Mouse (Mus musculus) kidney, adult 18-20 months (tissue): Measurements from ENCODE around the gene Dcp1a.

Source experiments
- DNase-seq: peaks from one replicate; pipeline ENCODE4 v3.0.0; 2021

The Dcp1a gene

DNA sequence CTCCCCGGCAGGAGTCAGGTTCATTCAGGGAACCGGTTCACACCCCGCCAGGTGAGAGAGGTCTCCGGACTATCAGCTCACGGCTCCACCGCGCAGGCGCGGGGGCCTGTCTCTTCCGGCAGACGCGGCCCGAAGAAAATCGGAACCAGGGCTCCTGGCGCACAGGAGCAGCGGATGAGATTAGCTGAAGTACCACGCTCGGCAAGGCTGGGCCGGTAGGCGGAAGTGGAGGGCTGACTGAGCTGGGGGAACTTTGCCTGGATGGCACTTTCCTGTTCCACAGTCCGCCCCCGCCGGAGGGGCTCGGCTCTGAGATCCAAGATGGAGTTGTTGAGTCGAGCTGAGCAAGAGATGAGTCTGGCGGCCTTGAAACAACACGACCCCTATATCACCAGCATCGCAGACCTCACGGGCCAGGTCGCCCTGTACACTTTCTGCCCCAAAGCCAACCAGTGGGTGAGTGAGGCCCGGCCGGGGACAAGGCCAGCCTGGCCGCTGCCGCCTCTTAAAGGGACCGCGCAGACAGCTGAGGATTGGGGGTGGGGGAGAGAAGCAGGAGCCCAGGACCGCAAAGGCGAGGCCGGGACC is at the start of gene Dcp1a:
Gene Dcp1a, plus strand, starts transcription at position 175 of the 588 bp plus-strand sequence.
- peak; percentile 95 for DNase-seq

DNA sequence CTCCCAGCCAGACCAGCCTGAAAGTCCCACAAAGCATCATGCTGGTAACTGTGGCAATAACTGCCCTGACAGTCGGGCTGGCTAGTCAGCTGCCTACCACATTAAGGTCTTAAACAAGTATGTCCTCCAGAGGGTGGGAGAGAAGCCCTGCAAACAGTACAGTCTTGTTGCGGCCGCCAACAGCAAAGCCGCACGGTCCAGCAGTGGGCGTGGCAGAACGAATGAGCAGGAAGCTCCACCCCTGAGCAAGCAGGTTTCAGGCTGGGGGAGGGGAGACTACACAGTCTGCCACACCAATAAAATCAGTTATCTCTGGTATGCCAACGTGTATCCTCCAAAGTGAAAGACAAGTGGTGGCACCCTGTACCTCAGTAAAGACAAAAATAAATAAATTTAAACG is 49.7 kb upstream of the Dcp1a start:
- no peak for DNase-seq

DNA sequence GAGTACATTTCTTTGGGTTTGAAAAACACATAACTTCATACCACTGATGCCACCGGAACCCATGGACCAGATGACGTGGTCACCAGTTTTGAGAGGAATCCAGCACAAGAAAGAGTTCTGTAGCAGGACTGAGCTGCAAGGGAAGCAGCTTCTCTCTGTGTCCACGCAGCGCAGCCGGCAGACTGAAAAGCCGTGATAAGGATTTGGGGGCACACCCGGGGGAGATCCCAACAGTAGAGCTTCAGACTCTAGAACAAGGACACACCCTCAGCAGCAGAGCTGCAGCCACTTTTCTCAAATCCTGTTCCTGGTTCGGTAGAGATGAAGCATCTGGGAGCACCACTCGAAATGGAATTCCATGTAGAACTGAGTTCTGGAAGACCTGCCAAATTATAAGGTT is 49.3 kb upstream of the Dcp1a start:
- no peak for DNase-seq

DNA sequence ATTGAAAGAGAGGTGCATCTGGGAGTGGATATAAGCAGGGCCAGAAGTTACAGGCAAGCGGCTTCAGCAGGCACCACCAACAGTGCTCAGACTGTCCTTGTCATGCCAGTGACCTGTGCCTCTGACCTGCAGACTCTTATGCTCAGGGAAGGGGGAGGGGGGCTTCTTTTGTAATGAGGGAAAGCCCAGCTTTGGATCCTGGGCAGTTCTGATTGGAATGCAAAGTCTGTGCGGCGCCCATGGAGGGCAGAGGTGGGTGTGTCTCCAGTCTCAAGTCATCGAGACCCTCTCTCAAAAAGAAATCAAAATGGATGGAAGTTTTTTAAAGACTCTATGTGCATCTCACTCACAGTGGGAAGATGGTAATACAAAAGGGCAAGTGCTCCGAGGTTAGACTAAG is 48.9 kb upstream of the Dcp1a start:
- DNase-seq, result no peak

DNA sequence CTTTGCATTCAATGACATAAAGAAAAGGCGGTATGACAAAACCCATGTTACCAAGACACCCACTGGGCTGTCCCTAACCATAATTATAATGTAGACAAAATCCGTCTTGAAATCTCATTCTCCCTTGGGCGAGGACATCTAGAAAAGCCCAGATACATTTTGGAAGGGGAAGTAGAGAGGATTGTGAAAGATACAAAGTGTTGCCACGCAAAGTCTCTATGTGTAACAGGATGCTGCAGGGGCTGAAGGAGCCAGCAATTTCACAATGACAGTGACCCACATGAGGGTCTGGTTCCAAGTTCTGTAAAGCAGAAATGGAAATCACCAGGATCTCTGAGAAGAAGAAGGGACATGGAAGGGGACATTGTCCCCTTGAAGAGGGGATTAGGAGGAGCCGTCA is 44.0 kb upstream of the Dcp1a start:
- DNase-seq, result no peak

DNA sequence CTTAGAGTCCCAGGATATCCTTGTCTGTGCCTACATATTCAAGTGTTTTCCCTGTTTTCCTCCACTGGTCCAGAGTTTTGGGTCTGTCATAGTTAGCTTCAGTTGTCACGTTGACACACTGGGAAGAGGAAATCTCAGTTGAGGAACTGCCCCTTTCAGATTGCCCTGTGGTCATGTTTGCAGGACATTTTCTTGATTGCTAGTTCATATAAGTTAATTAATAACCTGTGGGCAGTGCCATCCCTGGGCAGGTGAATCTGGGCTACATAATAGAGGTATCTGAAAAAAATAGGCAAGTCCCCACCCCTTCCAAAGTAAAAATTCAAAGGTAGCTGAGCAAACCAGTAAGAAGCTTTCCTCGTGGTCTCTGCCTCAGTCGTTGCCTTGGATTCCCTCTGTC is 39.4 kb upstream of the Dcp1a start:
- DNase-seq, result no peak

DNA sequence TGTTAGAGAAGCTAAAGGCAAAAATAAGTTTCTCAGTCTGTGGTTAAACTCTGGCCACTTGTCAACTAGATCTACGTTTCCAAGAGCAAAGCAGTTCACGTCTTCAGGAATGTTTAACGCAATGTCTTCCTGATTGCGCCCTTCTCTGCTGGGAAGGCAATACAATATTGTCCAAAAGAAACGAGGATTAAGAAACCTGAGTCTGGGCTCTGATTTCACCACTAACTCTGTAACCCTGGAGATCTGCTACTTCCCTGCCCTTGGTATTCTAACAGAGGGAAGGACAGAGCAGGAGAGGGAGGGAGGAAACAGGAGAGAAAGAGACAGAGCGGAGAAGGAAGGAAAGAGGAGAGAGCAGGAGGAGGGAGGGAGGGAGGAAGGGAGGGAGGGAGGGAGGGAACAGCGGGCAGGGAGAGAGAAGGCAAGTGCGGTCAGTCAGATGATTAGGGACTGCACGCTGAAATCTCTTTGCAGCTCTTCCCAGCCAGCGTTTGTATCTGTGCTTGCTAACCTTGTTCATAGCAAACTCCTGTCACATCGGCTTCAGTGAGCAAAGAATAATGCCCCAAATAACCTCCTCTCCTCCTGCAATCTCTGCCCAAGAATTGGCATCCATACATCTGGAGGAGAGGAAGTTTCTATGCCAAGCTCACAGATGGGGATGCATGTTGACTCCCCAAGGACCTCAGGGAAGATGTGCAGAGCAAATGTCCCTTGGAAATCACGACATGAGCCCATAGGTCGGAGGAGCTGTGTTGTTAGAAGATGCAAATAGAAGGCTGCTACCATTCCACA is 23.3 kb upstream of the Dcp1a start:
- no peak for DNase-seq

DNA sequence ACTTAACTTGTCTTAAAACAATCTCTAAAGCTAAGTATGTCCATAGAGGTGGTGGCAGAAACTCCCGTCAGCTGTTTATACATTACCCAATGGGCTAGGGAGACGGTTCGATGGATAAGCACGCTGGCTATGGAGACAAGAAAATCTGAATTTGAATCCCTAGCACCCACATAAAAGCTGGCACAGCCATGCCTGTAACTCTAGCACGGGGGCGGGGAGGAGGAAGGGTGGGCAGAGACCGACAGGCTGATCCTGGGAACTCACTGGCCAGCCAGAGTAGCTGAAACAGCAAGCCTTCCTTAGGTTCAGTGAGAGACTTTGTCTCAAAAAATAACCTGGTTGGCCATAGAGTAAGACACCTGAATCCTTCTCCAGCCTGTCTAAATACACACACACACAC is 21.9 kb upstream of the Dcp1a start:
- DNase-seq, result no peak

DNA sequence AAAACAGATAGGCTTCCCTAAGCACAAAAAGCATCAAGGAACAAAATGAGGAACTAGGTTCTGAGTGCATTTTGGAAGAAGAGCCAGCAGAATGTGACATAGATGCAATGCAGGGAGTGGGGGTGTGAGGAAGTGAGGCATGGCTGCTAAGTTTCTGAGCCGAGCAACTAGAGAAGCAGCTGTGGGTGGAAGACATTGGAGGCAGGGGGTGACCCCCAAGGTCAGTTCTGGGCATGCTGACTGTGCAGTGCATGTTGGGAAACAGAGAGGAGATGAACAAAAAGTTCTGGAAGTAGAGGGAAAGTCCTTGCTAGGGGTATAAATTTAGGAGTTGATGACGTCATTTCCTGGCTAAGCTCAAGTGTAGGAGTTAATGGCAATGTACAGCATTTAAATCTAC is 21.4 kb upstream of the Dcp1a start:
- no peak for DNase-seq

DNA sequence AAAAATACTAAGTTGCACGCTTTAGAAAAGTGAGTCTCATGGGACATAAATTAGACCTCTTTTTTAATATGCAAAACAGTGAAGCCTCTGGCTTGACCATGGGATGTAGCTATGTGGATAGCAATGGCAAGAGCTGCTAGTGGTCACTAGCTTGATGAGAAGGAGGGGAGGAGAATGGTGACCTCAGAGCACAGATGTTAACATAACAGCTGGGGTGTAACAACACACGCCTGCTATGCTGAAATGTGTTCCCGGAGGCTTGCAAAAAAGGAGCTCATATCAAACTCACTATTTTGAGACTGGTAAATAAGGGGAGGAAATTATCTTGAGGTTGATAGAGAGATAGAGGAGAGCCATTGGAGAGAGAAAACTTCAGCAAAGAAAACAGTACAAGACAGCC is 20.5 kb upstream of the Dcp1a start:
- no peak for DNase-seq

DNA sequence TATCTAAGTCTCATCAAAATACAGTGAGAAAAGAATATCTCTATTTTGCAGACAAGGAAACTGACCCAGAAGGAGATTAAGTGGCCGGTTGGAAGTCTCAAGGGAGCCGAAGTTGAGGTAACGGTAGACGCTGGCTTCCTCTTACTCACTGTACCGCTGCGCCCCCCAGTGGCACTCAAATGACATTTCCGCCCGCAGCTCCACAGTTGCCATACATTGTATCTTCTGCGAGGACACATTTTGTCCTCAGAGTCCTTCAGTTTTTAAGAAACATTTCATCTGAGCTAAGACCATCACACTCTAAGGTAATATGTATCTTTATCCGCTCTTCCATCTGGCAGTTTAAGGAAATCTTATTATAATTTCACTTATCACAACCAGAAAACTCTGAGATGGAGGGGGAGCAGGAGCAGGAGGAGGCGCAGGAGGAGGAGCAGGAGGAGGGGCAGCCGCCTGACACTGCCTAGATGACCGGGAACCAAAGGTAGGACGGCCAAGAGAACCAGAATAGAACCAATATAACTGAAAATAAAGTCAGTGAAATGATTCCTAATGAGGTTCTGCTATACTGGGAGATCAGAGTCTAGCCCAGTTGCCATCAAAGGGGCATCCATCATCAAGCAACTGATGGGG is 19.3 kb upstream of the Dcp1a start:
- peak; percentile 82 for DNase-seq

DNA sequence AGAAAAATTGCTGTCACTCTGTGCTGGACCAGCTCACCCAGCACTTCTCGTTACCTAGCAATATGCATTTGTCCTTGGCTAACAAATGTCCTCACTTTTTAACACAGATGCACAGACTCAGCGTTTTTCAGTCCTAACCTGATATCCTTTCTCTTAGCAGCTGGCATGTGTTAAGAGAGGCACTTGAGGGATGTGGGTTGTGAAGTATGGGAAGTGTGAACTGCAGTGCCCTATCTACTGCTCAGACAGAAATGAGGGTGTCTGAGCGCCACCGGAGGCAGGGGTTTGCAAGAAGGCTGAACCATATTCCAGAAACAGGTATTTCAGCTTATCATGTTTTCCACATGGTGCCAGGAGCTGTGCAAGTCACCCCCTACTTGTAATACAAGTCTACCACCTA is 16.0 kb upstream of the Dcp1a start:
- no peak for DNase-seq

DNA sequence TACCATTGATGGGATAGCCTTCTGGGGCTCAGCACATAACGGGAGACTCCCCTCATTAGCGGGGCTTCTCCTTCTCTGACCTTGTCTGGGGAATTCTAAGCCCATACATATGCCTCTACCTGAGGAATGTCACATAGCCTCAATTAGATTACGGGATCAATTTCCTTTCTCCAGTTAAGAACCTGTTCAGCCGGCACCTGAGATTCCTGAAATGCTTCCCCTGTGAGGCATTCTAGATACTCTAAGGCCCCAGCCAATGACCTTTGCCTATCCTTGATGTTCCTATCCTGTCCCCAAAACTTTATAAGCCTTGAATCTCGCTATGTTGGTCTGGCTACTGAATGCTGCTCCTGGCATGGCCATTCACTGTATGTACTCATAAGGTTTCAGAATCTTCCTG is 5.7 kb upstream of the Dcp1a start:
- no peak for DNase-seq

DNA sequence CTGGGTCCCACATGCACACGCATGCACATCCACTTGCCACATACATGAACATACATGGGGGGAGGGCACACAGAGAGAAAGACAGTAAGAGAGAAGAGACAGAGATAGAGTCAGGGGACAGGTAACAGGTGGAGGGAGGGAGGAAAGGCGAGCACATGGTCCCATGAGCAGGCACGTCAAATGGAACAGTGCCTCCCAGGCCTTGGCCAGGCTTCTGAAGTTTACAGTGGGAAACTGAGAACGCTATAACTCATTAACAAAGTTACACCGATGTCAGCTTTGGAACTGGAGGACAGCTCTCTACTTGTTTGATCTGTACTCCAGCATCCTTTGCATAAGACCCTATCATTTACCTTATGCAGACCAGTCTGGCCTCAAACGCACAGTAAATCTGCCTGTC is 4.9 kb upstream of the Dcp1a start:
- DNase-seq, result no peak

DNA sequence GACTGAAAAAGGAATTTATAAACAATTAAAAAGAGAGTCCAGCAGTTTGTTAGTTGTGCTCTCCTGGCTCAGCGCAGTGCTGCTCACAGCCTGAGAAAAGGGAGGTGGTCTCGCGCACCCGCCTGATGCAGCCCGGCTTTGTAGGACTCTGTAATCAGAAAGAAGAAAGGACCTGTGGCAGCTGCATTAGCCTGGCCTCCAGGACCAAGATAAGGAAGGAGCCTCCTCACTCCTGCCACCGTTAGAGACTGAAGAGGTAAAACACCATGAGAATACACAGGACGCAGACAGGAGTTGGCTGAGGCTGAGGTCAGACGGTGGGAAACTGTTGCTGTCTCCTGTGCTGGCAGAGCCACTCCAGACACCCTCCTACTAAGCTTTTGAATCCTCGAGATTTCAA is 12.0 kb downstream of the Dcp1a start, which contains the start of gene Cacna1d:
Gene Cacna1d, minus strand, starts transcription at position 114 of the 400 bp plus-strand sequence.
- no peak for DNase-seq

DNA sequence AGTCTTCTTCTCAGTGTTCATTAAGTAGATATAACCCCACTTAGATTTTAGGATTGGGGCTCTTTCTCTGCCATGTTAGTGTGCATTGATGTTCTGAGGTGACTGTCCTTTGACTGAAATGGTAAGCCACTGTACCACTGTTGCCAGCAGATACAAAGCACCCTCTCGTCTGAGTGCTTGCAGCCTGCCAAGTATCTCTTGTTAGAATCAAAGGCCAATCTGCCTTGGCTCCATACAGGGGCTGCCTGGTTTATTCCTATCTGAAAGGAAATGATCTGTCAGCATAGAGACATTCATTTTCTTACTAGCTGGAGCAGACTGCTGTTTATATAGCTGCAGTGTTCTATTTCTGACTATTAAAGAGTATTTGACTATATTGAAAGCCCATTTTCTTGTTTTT is 13.9 kb downstream of the Dcp1a start:
- DNase-seq, result no peak

DNA sequence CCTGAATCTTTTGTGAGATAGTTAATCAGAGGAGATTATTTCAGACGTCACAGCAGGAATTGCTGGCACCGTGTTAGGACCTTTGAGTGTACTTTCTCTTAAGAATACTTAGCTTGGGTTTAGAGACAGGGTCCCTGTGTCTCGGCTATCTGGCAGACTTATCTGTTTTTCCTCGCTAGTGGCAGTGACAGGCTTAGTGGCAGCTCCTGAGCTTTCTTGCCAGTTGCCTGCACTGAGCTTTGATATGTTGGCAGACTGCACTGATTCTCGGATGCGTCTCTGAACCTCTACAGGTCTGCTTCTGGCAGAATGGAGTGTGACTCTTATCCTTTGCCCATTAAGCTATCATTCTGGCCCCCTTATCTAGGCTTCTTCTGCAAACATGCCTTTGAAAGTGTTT is 15.7 kb downstream of the Dcp1a start:
- no peak for DNase-seq

DNA sequence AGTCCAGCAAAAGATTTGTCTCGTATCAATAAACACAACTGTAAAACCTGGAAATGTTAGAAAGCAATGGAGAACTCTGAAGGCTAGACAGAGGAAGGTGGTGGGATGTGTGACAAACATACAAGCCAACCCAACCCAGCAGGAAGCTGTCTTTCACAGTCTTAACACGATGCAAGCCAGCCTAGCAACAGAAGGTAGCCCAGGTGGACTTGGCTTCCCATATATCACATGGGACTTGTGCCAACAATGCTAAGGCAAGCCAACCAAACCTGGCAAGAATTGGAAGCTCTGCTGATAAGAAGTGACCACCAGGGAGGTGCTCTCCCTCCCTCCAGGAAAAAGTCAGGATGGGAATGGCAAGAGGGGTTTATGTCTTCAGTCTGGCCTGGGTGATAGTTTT is 18.9 kb downstream of the Dcp1a start:
- no peak for DNase-seq

DNA sequence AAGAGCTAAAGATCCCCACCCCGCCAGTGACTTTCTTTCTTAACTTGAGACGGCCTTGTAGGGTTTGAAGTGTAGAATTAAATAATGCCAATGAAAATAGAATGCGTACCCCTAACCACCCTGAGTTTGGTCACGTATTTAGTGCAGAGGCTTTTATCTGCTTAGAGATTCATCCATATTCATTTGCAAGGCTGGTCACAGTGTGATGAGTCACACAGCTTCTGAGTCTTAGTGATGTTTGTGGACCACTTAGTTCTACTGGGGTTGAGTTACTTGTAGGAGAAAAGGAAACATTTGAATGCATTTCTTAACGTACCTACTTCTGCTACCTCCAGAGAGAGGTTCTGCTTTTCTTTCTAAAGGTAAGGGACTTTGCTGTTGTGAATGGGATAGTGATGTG is 25.7 kb downstream of the Dcp1a start:
- no peak for DNase-seq

DNA sequence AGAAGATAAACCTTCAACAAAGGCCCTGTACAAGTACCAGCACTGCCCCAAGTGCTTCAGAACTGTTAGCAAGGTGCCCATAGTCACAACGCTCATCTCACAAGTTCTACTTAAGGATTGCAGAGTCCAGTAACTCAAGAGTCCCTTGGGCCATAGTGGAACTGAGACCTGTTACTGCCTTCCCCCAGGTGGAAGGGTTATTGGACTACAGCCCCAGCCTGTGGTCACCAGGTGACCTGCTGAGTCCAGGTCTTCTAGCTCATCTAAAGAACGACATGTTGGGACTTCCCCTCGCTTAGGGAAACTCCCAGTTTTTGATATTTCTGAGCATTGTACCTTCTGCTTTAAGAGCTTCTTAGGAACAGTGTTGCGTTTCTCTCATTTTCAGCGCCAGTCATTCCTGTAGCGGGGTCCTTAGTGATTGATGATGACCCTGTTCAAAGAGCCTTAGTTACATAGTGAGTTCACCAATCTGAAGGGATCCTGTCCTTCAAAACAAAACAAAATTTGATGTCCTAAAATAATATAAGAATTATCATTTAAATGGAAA is 31.0 kb downstream of the Dcp1a start:
- no peak for DNase-seq

DNA sequence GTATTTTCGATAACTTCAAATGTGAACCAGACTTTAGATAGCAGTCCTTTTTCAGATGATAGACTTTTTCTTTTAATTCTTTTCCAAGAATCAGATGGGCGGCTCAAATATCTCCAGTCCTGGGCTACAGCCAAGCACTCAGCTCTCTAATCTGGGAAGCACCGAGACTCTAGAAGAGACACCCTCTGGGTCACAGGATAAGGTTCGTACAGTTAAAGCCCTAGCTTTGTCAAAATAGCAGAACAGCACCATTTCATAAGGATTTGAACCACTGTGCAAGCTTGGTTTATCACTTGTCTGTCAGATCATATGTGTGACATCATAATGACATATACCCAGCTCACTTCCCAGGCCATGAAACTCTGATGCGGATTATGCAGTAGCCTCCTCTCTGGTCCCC is 33.6 kb downstream of the Dcp1a start:
- no peak for DNase-seq

DNA sequence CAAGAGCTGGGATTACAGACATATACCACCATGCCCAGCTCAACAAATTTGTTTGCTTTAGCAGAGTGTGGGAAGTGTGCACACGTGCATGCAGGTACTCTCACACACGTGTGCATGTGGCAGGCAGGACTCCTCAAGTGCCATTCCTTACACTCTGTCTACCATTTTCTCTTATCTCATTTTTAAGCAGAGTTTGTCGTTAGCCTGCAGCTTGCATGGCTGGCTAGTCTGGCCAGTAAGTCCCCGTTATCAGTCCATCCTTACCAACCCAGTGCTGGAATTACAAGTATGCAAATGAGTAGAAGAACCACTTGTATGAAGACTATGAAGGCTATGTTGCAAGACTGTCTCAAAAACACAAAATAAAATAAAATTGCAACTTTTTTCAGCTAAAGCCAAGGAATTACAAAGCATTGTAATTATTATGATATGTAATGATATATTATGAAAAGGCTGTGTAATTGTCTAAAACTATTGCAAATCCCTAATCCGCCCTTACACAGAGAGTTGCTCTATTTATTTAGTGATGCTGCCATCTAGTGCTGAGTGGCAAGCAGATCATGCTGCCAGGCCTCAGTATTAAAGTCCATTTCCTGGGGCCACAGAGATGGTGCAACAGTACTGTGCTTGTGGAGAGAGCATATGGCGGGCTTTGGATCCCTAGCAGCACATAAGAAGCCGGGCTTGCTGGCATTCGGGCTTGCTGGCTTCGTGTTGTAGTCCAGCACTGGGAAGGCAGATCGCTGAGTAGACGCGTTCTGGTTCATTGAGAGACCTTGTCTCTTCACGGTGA is 36.8 kb downstream of the Dcp1a start:
- DNase-seq, result peak; percentile 26

DNA sequence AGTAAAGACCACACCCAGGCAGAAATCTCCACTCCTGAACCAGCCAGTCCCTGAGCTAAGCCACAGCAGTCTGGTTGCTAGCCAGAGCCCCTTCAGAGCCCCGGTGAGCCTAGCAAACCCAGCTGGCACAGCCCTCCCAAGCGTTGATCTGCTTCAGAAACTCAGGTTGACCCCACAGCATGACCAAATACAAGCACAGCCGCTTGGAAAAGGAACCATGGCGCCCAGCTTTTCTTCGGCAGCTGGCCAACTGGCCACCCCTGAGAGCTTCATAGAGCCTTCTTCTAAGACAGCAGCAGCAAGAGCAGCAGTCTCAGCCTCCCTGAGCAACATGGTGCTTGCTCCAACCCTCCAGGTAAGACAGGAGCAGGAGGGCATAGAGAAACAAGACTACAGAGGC is 40.0 kb downstream of the Dcp1a start:
- no peak for DNase-seq
